Mouse (Mus musculus) megakaryocyte progenitor cell, adult 5-6 weeks (primary cell): ENCODE results near the gene Tmprss7. TPM values are rescaled to one million over a fixed set of nuclear protein-coding genes. Genes with fewer than 3 reads are reported as not detected.

Experiments used
- ATAC-seq: replicated peaks from 2 replicates; pipeline ENCODE4 v1.8.0; 2016; ENCODE audit warnings: mild to moderate bottlenecking, moderate TSS enrichment, inconsistent platforms; ENCODE audit not compliant: poor library complexity
- total RNA-seq, 2 experiments: library from RNA; stranded (forward) in 1 of 2; stranded (reverse) in 1 of 2; fragments of 157-497, 149-512 nt in 1 of 2; fragments of 200-1000 nt in 1 of 2; gene quantifications; 2 replicates each; pipeline versions ENCODE4 v1.2.3 to v1.2.4; 2015 to 2017

Gene Tmprss7
- total RNA-seq, 2 experiments from 2014 or later = 0.12 to 0.74 TPM

GRCm38 (mm10) chr16:45686833-45687232, 6.6 kb downstream of the Tmprss7 start:
- ATAC-seq = no peak

DNA sequence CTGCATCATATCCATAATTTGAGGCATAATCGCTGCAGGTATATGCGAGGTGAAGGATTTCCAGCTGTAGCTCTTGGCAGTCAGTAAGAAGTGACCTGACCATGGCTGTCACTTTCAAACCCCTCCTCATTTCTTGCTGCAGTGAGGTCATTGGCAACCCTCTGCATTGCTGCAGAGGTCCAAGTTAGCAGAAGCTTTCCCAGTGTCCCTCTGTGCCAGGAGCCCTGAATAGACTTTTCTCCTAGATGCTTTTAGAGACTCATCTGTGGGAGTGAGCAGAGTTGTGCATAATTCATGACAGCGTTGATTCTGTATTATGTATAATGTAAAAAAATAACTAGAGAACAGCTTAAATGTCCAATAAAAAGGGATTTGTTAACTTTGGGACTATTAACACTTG, 8.2 kb downstream of the Tmprss7 start:
- ATAC-seq = no peak

DNA sequence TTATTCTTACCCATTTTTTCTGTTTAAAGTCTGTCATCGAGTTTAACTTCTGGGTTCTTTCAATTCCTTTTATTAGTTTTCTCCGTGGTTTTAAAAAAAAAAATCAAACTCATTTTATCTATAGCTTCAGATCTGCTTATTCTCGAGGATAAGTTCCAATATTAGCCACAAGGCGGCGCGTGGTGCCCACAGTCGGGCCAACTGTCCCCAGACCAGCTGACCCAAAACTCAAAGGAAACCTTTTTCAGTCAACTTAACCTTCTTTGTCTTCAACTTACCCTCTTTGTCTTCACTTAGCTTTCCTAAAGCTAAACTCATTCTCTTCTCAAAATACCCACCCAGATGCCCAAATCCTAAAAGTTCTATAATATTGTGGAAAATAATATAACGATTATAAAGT, 8.6 kb downstream of the Tmprss7 start:
- peak; percentile 91 for ATAC-seq

- peak; percentile 95 for ATAC-seq
Observed at GRCm38 (mm10) chr16:45676462-45676861, 17.0 kb downstream of the Tmprss7 start.

- no peak for ATAC-seq
Observed at GRCm38 (mm10) chr16:45670005-45670404, 23.5 kb downstream of the Tmprss7 start.

GRCm38 (mm10) chr16:45668178-45668577, 25.3 kb downstream of the Tmprss7 start:
- ATAC-seq = peak; percentile 47

DNA sequence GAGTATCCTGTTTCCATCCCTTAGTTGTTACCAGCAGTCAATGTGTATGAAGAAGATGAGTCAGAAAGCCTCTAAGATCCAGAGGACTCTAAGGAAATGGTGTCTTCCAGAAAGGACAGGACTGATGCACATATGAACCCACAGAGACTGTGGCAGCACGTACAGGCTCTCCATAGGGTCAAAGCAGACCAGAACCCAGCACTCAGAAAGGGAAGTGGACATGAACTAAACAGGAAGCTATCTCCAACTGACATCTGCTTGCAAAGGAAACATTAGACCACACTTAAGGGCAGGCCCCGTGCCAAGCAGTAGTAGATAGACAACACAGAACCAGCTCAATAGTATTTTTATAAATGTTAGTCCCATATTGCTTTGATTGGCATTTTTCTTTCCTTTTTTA, 27.3 kb downstream of the Tmprss7 start:
- peak; percentile 92 for ATAC-seq

GRCm38 (mm10) chr16:45662381-45662780, 31.1 kb downstream of the Tmprss7 start:
- ATAC-seq = no peak

GRCm38 (mm10) chr16:45659596-45659995, 33.9 kb downstream of the Tmprss7 start:
- ATAC-seq = no peak

DNA sequence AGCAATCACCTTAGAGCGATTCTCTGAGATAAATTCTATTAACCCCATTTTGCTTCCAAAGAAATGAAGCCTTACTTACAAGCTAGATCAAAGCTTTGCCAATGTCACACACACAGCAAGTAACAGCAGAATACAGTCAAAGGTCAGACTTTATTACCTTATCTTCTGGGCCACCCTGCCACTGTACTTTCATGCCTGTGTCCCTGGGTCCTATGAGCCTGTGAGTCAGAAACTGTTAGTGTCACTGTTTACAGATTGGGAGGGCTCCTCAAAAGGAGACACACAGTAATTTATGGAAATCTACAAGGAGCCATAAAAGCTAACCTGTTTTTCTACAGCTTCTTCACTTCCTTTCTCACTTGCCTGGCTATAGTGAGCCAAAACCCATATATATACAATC, 35.2 kb downstream of the Tmprss7 start:
- ATAC-seq = no peak; the same call in 1 of the 2 replicates

DNA sequence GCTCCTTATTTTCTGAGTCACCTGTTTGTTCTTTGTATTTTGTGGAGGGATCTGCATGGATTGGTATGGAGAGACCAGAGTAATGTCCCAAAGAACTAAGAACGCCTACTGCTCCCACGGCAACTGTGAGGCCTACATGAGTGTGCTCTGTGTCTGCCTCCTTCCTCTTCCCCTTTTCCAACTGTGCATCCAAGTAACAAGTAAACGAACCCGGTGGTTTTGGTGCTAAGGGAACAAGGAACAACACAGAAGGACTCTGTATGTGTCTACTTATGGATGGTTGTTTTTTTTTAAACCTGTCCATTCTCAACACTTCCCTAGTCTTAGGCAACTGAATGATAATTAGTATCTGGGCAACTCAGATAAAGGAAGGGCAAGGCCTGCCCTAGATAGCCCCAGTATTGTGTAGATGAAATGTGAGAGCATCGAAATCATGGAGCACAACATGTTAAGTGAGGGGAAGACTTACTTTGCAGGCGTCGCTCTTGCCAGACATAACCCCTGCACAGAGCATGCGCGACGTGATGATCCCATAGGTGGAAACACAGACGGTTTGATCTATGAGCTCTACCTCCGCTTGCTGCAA, 35.8 kb downstream of the Tmprss7 start:
- peak; percentile 63 for ATAC-seq

DNA sequence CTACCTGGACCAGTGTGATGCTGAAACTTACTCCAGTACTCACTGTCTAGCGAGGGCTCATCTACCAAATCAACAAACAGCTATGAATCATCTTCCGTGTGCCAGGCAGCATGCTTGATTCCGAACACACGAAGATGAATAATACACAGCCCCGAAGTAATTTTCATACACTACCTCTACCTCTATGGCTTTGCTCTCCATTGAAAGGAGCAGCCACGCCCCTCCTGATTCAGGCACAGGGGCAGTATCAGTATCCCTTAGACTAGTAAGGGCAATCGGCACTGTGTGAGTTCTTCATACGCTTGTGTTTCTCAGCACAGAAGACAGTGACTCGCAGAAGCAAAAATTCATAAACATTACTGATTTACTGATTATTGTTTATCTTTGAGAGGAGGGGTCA, 39.0 kb downstream of the Tmprss7 start:
- ATAC-seq = no peak

- ATAC-seq = peak; percentile 59
Observed at GRCm38 (mm10) chr16:45653934-45654332, 39.5 kb downstream of the Tmprss7 start, which contains the start of gene BC016579. Gene BC016579 (minus strand): TSS chr16:45654068.

DNA sequence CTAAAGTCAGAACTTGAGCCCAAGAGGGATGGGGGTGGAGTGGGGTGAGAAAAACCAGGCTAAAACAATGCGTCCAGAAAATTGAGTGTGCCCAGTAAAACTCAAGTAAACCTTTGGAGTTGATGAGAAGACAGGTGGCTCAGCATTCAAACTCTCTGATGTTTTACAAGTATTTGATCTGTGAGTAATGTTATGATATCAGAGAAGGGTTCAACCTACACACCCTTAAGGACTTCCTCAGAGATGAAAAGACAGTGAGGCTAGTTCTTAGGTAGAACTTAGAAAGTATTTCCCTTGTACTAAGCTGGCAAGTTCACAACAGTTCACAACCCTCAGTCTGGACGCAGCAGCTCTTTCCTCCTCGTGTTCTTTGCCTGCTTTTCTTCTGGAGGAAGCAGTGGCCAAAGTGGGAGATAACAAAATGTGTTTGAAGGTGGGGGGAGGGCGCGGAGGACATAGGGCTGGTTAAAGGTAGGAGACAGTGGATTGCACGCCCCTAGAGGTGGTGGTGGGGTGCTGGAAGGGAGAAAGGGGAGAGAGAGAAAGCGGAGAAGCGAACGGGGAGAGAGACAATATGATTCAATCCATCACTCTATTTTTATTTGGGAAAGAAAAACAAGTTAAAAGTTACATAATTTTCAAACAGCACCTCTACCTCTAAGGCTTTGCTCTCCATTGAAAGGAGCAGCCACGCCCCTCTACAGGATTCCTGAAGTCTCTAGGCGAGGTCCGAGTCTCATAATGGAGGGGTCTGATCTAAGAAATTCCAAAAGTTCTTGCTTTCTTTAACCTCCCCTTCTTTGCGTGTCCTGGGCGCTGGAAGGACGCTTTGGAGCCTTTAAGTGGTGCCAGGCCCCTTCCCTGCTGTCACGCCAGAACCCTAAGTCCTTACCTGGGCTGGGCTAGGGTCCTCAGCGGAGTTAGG, 40.2 kb downstream of the Tmprss7 start:
- peak; percentile 42 for ATAC-seq

- ATAC-seq = peak; percentile 57
Observed at GRCm38 (mm10) chr16:45651497-45651896, 42.0 kb downstream of the Tmprss7 start.

- ATAC-seq = peak; percentile 93
Observed at GRCm38 (mm10) chr16:45644380-45644779, 49.1 kb downstream of the Tmprss7 start.

- no peak for ATAC-seq
Observed at GRCm38 (mm10) chr16:45643944-45644343, 49.5 kb downstream of the Tmprss7 start.

DNA sequence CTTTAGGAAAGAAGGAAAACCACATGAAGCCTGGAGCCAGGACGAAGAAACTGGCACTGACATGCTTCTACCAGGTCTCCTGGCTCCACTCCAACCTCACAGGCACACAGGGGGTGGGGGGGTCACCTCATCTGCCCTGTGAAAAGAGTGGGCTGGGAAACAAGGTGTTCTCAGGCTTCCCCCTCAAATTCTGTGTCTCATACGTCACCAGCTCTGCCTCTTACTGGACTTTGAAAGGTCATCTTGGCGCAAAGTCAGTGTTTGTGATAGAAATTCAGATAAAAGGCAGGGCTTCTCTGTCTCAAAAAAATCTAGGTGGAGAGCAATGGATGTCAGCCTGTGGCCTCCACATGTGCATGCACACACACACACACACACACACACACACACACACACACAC, 52.2 kb downstream of the Tmprss7 start:
- ATAC-seq = no peak

GRCm38 (mm10) chr16:45640070-45640762, 53.2 kb downstream of the Tmprss7 start:
- ATAC-seq = no peak

- ATAC-seq = no peak
Observed at GRCm38 (mm10) chr16:45635826-45636225, 57.6 kb downstream of the Tmprss7 start.

DNA sequence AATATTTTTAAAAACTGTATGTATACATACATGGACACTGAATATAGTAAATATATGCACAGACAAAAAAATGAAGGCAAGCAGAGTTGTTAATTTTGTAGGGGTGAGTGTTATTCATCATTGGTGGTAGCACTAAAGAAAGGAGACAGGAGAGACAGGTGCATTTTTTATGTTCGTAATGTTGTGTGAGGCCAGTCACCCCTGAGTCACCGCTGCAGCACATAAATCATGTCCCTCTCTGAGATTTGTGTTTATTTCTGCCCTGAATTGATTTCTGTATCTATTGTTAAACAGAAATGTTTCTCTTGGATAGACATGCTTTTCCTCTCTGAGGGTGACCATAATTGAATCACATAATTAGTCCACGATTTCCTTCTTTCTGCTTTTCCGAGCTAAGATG, 61.0 kb downstream of the Tmprss7 start:
- ATAC-seq = no peak
